Mouse (Mus musculus) heart, embryonic 15.5 days (tissue): ENCODE results near the gene Parvg. TPM values are rescaled to one million over a fixed set of nuclear protein-coding genes. Genes with fewer than 3 reads are reported as not detected.

Source experiments
- ATAC-seq: fragments of 200-750 bp; cut with Nextera tagmentation; replicated peaks from 2 replicates; pipeline ENCODE4 v1.8.0; 2017; ENCODE audit warnings: low read depth, moderate TSS enrichment; ENCODE audit not compliant: insufficient number of reproducible peaks, insufficient read depth, low FRiP score
- H3K27ac ChIP-seq: fragments of 300-500 bp; sonication (generic); 2 replicates; pipeline ENCODE4 v1.5.1; 2015; ENCODE audit warnings: mild to moderate bottlenecking, inconsistent platforms
- H3K27me3 ChIP-seq: fragments of 300-500 bp; sonication (generic); 2 replicates; pipeline ENCODE4 v1.6.1; 2015; ENCODE audit warnings: inconsistent platforms
- H3K36me3 ChIP-seq: fragments of 300-500 bp; sonication (generic); 2 replicates; pipeline ENCODE4 v1.6.1; 2015; ENCODE audit warnings: mild to moderate bottlenecking, inconsistent platforms
- H3K4me1 ChIP-seq: fragments of 300-500 bp; sonication (generic); replicated peaks from 2 replicates; pipeline ENCODE4 v1.6.1; 2015; ENCODE audit warnings: inconsistent platforms
- H3K4me2 ChIP-seq: fragments of 300-500 bp; sonication (generic); 2 replicates; pipeline ENCODE4 v1.6.1; 2015; ENCODE audit warnings: inconsistent platforms, mild to moderate bottlenecking, moderate library complexity
- H3K4me3 ChIP-seq: fragments of 300-500 bp; sonication (generic); 2 replicates; pipeline ENCODE4 v1.5.1; 2015; ENCODE audit warnings: mild to moderate bottlenecking, inconsistent platforms
- H3K9ac ChIP-seq: fragments of 300-500 bp; sonication (generic); 2 replicates; pipeline ENCODE4 v1.6.1; 2015; ENCODE audit warnings: mild to moderate bottlenecking, inconsistent platforms
- H3K9me3 ChIP-seq: fragments of 300-500 bp; sonication (generic); replicated peaks from 2 replicates; pipeline ENCODE4 v1.6.1; 2016; ENCODE audit warnings: inconsistent platforms
- WGBS: fragments of 180-500 bp; shearing (Covaris S2); methylation state at CpG from one replicate; pipeline ENCODE4 v1.1.7; 2015; ENCODE audit warnings: mixed read lengths; 5-methylcytosine and 5-hydroxymethylcytosine counted together
- polyA plus RNA-seq: library from polyadenylated mRNA; unstranded; fragments of >200 nt; fragmentation: Nextera tagmentation; extraction: Ambion mirVana; gene quantifications from 2 replicates; pipeline ENCODE4 v1.2.1, GENCODE M21; 2015

Gene Parvg
- polyA plus RNA-seq, 1 experiment from 2014 or later: 1.7 TPM

GRCm38 (mm10) chr15:84392131-84392530, 68.3 kb downstream of the Parvg start:
- no peaks in the 10 kb centered on the region for H3K4me1 ChIP-seq
- no peak overlapping the region for H3K27ac ChIP-seq
- no peak overlapping the region for H3K9ac ChIP-seq
- H3K9me3 ChIP-seq: peaks cover 10% of the 10 kb centered on the region; the same call in 1 of the 2 replicates
- H3K4me2 ChIP-seq: no peak overlapping the region
- no peak for ATAC-seq
- 87% methylated on average over 4 of the region's 4 CpGs for WGBS
- no peaks in the 10 kb centered on the region for H3K27me3 ChIP-seq
- H3K36me3 ChIP-seq: no peaks in the 10 kb centered on the region
- no peak overlapping the region for H3K4me3 ChIP-seq

Other genes starting within 250 kb of the Parvg start
- 0.52 and 1.3 TPM in 2 replicates for gene Sult4a1, start 218.3 kb upstream of the Parvg start, polyA plus RNA-seq
- gene Pnpla5, start 200.9 kb upstream of the Parvg start, polyA plus RNA-seq: not detected in 2 replicates
- gene Pnpla3, start 156.2 kb upstream of the Parvg start, polyA plus RNA-seq: 0.55 and 0.68 TPM in 2 replicates
- 122 and 124 TPM in 2 replicates for gene Samm50, start 131.8 kb upstream of the Parvg start, polyA plus RNA-seq
- 12.2 and 13.5 TPM in 2 replicates for gene Parvb, start 92.0 kb upstream of the Parvg start, polyA plus RNA-seq
- 0.47 and 1.4 TPM in 2 replicates for gene Shisal1, start 123.1 kb downstream of the Parvg start, polyA plus RNA-seq
- 8.5 and 11.1 TPM in 2 replicates for gene Rtl6, start 233.8 kb downstream of the Parvg start, polyA plus RNA-seq